Mouse (Mus musculus): ENCODE data around the gene Clrn3.
A peak's percentile ranks its signal among the peaks of the same experiment; 100 is the strongest.
"Not testable (repeated sequence)": the region's sequence is repeated elsewhere in the genome, so short reads cannot be mapped to it uniquely, and the experiment has no call there.

The Clrn3 gene

GRCm38 (mm10) chr7:135528515-135528914 lies at the start of gene Clrn3:
Gene Clrn3, minus strand, starts transcription at chr7:135528654.
- no peak for DNase-seq (ENCODE audit: low spot score in 2 of 2)

DNA sequence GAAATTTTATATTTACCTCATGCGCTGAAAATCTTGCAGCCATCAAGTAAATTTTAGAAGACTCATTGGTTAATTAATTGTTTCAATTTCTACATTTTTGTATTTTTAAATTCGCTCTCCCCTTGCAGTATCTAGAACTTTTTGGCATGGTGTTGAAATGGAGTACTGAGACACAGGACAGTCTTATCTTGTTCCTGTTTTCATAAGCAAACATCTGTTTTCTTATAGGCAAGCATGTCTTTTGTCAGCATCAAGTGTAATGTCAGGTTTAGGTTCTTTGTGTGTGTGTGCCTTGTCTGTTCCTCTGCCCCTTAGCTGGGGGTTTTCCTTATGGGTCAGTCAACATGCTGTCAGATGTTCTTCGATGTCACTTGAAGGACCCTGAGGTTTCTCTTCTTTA lies 47.9 kb upstream of the Clrn3 start:
- no peak for DNase-seq (ENCODE audit: low spot score in 2 of 2)

DNA sequence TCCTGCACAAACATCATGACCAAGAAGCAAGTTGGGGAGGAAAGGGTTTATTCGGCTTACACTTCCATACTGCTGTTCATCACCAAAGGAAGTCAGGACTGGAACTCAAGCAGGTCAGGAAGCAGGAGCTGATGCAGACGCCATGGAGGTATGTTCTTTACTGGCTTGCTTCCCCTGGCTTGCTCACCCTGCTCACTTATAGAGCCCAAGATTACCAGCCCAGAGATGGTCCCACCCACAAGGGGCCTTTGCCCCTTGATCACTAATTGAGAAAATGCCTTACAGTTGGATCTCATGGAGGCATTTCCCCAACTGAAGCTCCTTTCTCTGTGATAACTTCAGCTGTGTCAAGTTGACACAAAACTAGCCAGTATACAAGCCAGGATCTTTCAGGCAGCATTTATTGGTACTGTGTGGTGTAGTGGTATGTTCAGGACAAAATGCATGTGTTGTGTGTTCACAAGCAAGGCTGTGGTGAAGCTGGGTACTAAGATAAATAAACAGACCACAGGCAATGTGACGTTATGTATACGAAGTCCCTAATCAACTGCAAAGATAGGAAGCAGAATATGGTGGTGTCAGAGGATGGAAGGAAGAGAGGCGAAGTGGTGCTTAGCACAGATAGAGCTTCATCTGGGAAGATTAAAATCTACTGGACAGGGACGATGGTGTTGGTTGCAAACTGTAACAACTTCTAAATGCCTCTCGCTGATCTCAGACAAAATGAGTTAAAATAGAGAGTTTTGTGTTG lies 47.0 kb upstream of the Clrn3 start:
- not testable (repeated sequence) for DNase-seq (ENCODE audit: low spot score in 2 of 2)

DNA sequence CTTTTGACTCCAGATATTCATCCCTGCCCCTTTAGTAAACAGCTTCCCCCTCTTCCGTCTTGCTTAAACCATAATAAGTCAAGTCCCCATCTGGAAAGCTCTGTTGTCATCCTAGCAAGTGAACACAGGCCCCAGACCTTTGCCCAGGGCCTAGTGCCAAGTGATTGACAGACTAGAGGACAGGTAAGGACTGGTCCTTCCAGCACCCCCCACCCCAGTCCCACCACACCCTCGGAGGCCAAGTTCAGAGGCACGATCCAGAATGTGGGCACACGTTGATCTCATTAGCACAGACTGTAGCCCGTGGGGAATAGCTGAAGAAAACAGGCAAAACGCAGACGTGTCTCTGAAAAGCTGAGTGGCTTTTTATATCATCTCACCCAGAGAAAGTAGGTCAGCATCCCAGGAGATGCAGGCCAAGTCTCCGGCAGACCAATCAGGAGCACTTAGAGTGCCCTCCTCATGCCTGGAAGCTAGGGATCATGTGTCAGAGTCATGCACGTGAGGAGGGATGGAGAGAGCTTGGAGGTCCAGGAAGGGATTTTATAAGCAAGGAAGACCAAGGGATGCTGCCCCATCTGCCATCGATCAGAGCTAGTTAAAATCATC lies 43.6 kb upstream of the Clrn3 start:
- no peak for DNase-seq (ENCODE audit: low spot score in 2 of 2)

DNA sequence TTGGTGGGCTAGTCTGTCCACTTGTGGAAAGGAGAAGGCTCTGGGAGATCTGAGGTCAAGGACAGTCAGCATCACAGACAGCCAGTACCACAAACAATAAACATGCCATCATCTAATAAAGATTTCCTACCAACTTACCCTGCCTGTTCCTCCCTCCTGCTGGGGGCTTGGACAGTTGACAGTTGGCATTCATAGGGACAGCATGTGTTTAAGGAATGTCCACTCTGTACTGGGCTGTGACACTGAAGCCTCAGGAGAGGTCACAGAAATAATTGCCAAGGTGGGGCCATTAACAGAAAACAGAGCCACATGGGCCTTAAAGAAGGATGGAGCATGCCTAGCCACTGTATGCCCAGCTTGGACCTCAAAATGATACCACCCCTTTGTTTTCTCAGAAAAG lies 42.9 kb upstream of the Clrn3 start:
- DNase-seq (ENCODE audit: low spot score in 2 of 2) = no peak

GRCm38 (mm10) chr7:135568550-135568949 lies 40.1 kb upstream of the Clrn3 start:
- DNase-seq (ENCODE audit: low spot score in 2 of 2) = no peak

DNA sequence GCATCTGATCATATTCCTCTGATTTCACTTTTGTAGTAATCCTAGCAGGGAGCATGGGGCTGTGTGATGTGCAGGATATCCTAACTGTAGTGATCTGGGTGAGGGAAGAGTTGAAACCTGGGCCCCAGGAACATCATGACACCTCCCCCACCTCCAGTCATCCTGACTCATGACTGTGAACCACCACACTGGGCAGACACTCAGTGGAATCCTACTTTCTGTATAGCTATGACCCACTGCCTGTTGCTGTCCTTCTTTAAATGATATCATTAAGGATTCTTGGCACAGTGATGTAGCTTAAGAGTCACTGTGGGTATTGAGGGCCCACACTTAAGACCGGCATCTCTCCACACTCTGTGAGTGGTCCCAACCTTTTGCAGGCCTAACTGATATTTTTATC lies 39.1 kb upstream of the Clrn3 start:
- no peak for DNase-seq (ENCODE audit: low spot score in 2 of 2)

GRCm38 (mm10) chr7:135566013-135566412 lies 37.6 kb upstream of the Clrn3 start:
- no peak for DNase-seq (ENCODE audit: low spot score in 2 of 2)

DNA sequence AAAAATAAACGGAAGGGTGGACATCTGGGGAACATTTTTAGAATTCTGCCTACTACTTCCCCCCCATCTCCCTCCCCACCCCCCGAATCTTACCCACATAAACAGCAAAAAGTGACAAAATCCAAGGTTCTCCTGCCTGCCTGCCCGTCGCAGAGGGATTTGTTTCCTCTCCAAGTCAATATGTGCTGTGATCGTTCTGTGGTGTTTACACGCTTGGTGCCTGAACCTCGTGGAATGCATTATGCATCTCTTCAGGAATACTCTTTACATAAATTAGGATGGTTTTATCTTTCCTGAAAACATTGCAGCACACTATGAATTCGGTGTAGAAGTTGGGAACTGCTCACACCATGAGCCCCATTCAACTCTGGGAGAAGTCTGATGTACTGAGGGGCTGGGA lies 35.6 kb upstream of the Clrn3 start:
- no peak for DNase-seq (ENCODE audit: low spot score in 2 of 2)

GRCm38 (mm10) chr7:135560280-135560679 lies 31.8 kb upstream of the Clrn3 start:
- DNase-seq (ENCODE audit: low spot score in 2 of 2) = no peak

GRCm38 (mm10) chr7:135556663-135557402 lies 28.4 kb upstream of the Clrn3 start:
- DNase-seq (ENCODE audit: low spot score in 2 of 2) = no peak

DNA sequence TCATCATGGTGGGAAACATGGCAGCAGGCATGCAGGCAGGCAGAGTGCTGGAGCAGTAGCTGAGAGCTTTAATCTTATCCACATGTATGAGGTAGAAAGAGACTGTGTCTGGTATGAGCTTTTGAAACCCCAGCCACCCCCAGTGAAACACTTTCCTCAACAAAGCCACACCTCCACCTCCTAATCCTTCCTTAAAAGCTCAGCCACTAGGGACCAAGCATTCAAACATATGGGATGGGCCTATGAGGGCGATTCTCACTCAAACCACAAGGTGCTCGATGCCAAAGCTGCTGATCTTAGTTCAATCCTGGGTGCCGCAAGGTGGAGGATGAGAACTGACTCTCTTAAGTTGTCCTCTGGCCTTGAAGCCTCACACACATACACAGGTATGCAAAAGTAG lies 25.1 kb upstream of the Clrn3 start:
- DNase-seq (ENCODE audit: low spot score in 2 of 2) = no peak

DNA sequence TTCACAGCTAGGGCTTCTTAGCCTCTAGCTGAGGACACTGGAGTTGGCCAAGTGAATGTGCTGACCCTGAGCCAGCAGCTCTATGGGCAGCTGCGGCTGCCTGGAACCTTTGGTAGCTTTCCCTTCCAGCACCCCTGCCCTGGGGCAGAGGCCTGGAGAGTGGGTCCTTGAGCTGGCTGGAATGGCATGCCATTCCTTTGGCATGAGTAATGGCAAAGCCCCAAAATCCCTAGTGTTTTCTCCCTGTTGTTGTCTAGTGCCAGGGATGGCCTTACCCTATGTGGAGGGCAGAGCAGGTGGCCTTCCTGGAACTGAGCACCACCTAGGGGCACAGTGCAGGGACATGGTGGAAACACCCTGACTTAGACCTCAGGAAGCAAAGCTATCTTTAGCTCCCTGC lies 23.1 kb upstream of the Clrn3 start:
- no peak for DNase-seq (ENCODE audit: low spot score in 2 of 2)

DNA sequence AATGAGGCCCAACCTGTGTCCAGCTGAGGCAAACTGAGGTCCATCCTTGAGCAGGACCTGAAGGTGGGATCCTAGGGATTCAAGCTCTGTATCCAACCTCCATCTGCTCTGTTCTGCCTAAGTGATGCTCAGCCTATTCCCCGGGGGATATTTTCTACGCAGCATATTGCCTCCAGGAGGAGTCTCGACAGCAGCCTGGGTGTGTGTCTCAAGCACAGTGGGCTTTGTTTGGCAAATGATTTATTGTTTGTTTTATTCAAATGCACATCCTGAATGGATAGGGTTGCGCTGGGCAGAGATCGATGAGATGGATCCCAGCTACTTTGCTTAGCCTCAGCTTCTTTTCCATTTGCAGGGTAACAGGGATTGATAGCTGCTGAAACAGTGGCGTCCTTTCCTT lies 20.0 kb upstream of the Clrn3 start:
- no peak for DNase-seq (ENCODE audit: low spot score in 2 of 2)

DNA sequence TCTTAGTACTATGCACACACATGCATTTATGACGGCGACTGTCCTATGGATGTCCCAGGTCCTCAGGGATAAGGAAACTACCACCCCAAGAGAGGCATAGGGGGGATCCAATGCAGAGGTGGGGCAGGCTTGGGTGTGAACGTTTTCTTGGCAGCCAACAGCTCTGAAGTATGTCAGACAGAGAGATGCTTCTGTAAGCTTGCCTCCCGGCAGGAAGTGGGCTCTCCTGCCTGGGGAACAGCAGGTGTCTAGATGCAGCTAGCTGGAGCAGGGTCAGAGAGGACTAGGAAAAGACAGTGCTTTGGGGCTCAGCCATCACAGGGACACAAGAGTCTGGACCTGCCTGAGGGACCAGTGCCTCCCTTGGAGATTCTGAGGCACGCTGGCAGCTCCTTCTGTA lies 18.1 kb upstream of the Clrn3 start:
- no peak for DNase-seq (ENCODE audit: low spot score in 2 of 2)

DNA sequence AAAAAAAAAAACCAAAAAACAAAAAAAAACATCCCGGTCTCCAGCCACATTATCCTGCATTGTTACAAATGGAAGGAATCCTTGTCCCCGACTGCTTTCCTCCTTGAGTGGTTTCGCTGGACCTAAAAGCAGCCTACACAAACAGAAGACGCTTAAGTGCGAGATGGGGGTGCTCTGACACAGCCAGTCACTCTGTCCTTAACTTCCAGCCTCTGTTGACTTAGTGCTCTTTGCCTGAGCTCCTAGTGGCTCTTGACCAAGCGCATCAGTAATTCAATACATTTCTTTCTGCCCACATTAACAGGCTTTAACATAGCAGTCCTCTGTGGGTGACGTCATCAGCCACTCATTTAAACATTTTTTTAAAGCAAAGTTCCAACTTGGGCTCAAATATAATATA lies 17.5 kb upstream of the Clrn3 start:
- no peak for DNase-seq (ENCODE audit: low spot score in 2 of 2)

GRCm38 (mm10) chr7:135544321-135544720 lies 15.9 kb upstream of the Clrn3 start:
- no peak for DNase-seq (ENCODE audit: low spot score in 2 of 2)

DNA sequence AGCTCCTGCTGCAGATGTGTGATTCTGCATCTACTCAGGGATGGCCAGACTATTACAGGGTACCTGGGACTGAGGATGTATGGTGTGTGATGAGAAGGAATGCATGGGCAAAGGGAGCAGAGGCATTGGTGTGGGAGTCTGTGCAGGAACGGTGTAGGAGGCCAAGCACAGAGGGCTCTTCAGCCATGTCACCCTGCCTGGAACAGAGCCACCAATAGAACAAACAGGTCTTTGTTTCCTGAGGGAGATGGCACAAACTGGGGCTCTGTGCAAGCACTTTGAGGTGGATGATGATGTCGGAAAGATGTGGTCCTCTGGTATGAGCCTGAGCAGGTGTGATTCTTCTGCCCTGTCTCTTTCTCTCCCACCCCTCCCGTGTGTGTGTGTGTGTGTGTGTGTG lies 14.6 kb upstream of the Clrn3 start:
- DNase-seq (ENCODE audit: low spot score in 2 of 2) = no peak

GRCm38 (mm10) chr7:135542235-135542634 lies 13.8 kb upstream of the Clrn3 start:
- DNase-seq (ENCODE audit: low spot score in 2 of 2) = no peak

DNA sequence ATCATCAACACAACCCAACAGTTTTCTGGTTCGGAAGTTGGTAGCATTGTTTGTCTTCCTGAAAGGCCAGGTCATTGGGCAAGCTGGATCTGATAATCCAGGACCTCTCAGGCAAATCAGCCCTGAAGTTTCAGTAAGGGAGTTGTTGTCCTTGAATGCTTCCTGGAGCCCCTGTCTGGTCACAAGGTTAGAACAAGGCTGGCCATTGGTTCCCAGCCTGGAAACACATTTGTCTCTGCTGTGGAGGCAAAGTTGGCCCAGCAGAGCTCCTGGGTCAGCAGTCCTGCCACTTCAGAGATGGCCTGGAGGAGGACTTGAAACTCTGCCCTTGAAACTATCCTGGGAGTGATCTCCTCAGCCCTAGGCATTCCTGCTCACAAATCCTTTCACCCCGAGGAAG lies 11.0 kb upstream of the Clrn3 start:
- no peak for DNase-seq (ENCODE audit: low spot score in 2 of 2)

DNA sequence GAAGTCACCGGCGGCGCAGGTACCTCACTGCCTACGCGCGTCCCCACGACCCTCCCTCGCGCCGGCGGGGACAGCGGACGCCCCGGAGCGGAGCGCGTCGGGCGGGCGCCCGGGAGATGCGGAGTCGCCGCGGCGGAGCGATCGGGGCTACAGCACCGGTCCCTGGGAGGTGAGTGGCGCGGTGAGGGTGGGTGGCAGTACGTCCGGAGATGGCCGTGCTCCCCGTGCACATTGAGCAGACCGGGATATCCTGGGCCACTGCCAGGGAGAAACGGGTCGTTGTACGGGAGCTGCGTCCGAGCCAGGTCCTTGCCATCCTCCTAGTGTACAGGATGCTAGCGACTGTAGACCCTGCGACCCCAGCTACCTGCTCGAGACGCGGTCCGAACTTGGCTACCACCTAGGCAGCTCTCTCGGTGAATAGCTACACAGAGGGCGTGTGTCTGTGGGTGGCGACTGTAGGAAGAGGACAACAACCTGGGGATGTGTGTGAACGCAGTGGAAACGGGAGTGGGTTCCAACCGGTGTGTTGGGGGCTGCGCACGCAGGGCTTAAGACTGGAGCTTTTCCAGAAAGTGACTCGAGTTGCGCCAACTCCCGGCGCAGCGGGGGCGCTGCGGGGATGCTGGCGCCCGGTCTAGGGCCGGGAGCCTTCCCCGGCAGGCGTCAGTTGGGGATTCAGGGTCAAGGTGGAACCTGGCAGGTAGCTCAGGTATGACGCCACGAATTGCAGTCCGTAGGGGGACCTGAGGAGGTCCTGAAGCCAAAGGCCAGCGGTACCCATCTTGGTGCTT lies 9.7 kb upstream of the Clrn3 start:
- DNase-seq (ENCODE audit: low spot score in 2 of 2) = peak; percentile 31 to 44

DNA sequence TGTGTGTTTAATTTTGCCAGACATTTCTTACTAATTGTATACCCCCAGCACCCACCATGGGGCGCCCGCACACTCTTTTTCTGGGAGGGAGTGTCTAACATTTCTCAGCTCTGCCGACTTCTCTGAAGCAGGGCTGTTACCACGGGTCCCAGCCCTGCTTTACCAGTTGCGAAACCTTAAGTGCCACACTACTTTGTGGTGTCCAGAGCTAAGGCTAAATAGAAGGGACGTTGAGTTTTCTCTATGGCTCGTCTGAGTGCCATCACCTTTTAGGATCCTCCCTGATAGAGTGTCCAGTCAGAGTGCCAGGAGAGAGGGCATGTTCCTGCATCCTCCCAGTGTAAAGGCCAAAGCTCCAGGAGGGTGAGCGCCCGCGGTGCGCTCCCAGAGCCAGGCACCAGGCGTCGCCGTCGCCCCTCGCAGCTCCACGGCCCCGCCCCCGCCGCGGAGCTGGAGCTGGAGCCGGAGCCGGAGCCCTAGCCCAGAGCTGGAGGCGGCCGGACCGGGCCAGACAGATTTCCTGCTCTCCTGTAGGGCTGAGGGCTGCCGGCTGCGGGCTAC lies 9.0 kb upstream of the Clrn3 start, which contains the start of gene Ptpre:
TSS of gene Ptpre (plus strand) at position 141 of the 561 bp plus-strand sequence.
- DNase-seq (ENCODE audit: low spot score in 2 of 2) = peak; percentile 78 to 87

Measured in frontal cortex, postnatal 10 days (tissue).